Mouse (Mus musculus): ENCODE results near the gene Ccin.

- TF ChIP-seq GATA1 (IDR thresholded peaks at IDR 0.05; ENCODE audit: borderline replicate concordance, low read length) (no peak), FLI1 (IDR thresholded peaks at IDR 0.05; ENCODE audit: low read length) (no peak)
These were observed 20.3 kb downstream of the Ccin start for GRCm38 (mm10) chr4:44003622-44004021.

All from megakaryocyte, embryonic 14.5 days (primary cell).